Mouse (Mus musculus) heart, adult 18-20 months (tissue): ENCODE measurements around the gene Zfp462. TPM values are rescaled to one million over a fixed set of nuclear protein-coding genes. Genes with fewer than 3 reads are reported as not detected.
"Not testable (repeated sequence)": the region's sequence is repeated elsewhere in the genome, so short reads cannot be mapped to it uniquely, and the experiment has no call there.

ENCODE experiments used
- DNase-seq, 2 experiments: peaks; one replicate each; pipeline ENCODE4 v3.0.0; 2021 to 2022; ENCODE audit warnings: mixed read lengths in 1 of 2
- long read RNA-seq, 2 experiments: library from polyadenylated mRNA; stranded (forward); transcript quantifications; one replicate each; pipeline ENCODE4 v2.0.0; 2021
- total RNA-seq, 2 experiments: library from RNA; stranded (reverse); gene quantifications; 2 replicates each; pipeline ENCODE4 v1.2.3; 2021

The Zfp462 gene
- total RNA-seq, result 1 to 10 TPM; 2.9 to 4.6 TPM
- long read RNA-seq, experiment 1, result 0 reads
- long read RNA-seq, experiment 2, partial matches to known transcripts, result 0 of 2 reads
- long read RNA-seq, experiment 2, other reads (novel, unspliced or antisense), result 2 of 2 reads

GRCm38 (mm10) chr4:54944921-54945430, at the start of gene Zfp462:
Gene Zfp462, plus strand, starts transcription at chr4:54945048.
- peak; percentile 58 for DNase-seq

DNA sequence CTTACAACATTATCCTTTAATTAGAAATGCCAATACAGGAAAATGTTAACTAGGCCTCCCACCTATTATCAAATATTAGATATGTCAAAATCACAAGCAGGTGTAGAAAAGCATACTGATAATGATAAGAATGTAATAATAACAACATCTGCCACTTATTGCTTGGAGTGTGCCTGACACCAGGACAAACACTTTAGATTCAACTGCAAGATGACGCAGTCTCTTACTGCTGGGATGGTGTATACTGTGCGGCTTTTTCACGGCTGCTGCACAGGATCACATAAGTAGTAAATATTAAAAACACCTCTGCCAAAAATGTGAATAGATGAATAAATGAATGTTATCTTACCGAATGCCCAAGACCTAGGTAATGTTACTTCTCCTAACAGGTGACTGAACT, 48.8 kb upstream of the Zfp462 start:
- DNase-seq, result no peak

DNA sequence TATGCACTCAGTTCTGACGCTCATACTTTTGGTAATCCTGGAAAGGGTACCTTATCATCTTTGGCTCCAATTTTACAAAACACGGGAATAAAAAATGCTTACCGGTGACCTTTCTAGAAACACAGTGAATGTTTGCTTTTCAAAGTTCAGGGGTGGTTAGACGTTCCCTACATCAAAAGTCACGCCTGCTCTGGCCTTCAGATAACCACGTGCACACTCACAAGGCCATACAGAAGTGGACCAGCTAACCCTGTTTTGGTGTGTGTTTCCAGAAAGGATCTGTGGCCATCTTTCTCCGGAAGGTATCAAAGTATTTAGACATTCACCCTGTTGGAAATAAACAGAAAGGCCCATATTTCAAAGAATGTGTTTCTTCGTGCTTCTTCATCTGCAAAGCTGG, 40.2 kb upstream of the Zfp462 start:
- no peak for DNase-seq

DNA sequence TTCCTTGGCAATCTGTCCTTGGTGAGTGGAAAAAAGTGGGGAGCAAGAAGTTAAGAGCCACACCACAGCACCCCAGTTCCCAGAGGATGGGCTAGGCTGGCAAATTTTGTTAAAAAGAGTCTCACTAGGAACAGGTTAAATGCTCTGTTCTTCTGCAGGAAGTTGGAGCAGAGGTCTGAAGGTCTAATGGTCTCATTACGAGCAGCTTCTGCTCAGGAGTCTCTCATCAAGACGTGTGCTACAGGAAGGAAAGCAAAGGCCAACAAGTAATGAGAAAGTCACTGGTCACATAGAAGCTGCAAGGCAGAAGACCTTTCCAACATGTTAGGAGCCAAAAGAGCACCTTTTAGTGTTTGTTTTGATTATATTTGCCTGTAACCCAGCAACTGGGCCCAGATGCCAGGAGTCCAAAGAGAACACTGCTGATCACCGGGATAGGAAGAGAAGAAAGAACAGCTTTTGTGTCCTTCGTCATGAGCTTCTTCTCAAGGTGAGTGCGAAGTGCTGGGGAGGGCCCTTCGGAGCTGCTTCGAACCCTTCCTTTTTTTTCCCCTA, 39.4 kb upstream of the Zfp462 start:
- peak; percentile 8 to 9 for DNase-seq

GRCm38 (mm10) chr4:54910300-54910699, 34.5 kb upstream of the Zfp462 start:
- no peak for DNase-seq

GRCm38 (mm10) chr4:54918276-54918675, 26.6 kb upstream of the Zfp462 start:
- DNase-seq, result peak in 1 of 2 experiments; percentile 3

DNA sequence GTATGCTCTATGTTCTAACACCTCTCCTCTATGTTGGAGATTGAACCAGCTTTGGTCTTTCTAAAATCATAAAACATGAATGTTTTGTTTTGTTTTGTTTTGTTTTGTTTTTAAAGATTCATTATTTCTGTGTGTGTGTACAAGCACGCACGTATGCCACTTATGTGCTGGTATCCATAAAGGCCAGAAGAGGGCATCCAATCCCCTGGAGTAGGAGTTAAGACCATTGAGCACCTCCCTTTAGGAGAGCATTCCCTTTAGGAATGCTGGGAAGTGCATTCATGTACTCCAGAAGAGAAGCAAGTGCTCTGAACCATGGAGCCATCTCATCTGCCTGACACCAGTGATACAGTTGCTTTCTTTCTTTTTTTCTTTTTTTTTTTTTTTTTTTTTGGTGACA, 21.5 kb upstream of the Zfp462 start:
- no peak for DNase-seq

GRCm38 (mm10) chr4:54924306-54924705, 20.5 kb upstream of the Zfp462 start:
- no peak for DNase-seq

DNA sequence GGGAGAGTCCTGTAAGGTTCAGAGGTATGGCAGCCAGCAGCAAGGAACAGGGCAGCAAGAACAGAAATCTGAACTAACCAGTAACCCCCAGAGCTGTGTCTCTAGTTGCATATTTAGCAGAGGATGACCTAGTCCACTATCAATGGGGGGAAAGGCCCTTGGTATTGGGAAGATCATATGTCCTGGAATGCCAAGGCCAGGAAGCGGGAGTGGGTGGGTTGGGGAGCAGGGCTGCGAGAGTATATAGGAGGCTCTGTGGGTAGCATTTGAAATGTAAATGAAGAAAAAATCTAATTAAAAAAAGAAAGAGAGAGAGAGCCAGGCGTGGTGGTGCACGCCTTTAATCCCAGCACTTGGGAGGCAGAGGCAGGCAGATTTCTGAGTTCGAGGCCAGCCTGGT, 18.4 kb upstream of the Zfp462 start:
- not testable (repeated sequence) for DNase-seq

DNA sequence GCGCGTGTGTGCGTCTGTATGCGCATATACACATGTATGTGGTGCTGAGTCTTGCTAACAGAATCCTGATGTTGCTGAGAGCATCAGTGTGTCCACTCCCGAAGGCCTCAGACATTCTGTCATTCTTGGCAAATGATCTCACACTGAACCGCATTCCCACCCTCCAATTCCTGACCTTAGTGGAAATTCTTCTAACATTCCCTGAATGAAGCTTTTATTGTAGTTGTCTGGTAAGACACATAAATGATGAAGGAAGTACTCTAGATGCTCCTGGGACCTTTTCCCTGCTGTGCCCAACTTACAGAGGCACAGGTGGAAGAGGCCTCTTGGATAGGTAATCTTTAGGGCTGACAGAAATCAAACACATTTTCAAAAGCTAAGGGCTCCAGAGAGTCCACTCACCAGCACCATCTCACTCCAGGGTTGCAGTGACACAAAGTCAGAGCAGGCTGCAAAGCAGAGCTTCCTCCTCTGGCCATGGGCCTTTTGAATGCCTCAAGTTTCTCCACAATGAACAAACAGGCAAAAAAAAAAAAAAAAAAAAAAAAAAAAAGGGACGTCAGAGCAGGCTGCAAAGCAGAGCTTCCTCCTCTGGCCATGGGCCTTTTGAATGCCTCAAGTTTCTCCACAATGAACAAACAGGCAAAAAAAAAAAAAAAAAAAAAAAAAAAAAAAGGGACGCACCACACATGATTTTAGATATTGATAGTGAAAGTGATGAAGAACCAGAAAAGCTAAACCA, 17.4 kb upstream of the Zfp462 start:
- DNase-seq, result not testable (repeated sequence)

DNA sequence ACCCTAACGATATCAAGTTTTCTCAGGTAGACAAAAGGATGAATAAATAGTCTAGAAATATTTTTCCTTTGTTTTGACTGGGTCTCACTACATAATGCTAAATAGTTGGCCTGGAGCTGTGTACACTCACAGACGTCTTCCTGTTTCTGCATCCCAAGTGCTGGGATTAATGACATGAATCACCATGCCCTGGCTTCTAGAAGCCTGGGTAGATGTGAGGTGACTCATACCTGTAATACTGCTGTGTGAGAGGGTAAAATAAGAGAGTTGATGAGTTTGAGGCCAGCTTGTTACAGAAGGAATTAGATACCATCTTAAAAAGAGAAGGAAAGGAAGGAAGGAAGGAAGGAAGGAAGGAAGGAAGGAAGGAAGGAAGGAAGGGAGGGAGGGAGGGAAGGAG, 15.2 kb upstream of the Zfp462 start:
- no peak for DNase-seq

DNA sequence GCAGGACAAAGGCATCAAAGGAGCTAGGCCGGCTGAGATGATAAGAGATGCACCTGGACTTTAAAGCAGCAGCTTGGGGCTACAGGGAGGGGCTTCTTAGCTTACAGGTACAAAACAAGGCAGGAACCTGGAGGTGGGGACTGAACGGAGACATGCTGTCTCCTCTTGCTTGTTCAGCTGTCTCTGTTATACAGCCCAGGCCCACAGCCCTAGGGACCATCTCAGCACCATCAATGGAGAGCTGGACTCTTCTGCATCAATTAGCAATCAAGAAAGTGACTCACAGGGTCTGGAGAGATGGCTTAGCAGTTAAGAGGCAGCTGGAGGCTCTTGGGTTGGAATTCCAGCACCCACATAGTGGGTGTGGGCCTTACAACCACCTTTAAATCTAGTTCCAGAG, 12.2 kb upstream of the Zfp462 start:
- no peak for DNase-seq

DNA sequence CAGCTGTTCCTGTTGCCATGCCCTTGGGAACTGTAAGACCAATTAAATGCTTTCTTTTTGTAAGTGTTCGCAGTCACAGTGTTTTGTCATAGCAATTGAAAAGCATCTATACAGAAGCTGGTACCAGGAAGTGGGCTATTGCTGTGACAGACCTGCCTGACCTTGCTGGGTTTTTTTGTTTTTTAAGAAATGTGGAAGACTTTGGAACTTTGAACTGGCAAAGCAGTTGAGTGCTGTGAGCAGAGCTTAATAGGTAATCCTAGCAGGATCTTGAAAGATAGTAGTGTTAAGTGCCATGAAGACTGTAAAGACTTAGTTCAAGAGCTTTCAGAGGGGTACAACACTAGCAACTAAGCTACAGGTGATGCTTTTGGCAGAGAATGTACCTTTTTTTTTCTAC, 7.7 kb upstream of the Zfp462 start:
- DNase-seq, result no peak

DNA sequence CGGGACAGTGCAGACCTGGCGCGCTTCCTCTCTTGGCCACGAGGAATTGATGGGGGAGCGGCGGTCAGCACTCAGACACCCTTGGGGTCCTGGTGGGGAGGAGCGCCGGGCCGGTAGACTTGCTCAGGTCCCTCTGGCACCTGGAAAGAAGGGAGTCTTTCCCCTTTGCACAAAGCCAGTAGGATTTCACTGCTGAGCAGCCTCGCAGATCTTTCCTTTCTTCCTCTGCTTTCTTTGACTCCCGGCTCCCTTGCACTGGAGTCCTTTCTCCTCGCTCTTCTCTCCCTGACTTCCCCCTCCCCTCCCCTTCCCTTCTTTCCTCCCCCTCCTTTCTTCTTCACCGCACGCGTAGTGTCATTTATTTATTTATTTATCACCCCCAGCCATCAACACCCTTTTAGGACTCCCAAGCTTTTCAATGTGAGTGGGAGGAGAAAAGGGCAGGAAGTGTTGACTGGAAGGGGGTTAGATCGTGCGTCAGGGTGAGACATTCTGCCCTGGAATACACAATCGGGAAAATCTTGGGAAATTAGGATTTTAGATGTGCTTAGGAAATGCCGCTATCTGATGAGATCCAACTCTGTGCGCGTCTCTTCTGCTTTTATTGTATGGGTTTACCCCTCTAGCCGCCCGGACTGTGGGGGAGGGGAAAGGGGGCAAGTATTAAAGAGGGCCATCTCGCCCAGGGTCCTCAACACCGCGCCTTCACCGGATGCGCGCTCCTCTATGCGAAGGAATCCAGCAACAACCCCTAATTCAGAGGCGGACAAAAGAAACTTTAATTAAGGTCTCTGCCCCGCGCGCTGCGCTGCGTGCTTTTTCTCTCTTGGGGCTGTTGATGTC, 976 bp downstream of the Zfp462 start:
- peak; percentile 10 to 45 for DNase-seq

GRCm38 (mm10) chr4:54946662-54947055, 1.8 kb downstream of the Zfp462 start:
- no peak for DNase-seq

- peak in 1 of 2 experiments; percentile 56 for DNase-seq
These were observed 2.5 kb downstream of the Zfp462 start for GRCm38 (mm10) chr4:54947056-54947990.

DNA sequence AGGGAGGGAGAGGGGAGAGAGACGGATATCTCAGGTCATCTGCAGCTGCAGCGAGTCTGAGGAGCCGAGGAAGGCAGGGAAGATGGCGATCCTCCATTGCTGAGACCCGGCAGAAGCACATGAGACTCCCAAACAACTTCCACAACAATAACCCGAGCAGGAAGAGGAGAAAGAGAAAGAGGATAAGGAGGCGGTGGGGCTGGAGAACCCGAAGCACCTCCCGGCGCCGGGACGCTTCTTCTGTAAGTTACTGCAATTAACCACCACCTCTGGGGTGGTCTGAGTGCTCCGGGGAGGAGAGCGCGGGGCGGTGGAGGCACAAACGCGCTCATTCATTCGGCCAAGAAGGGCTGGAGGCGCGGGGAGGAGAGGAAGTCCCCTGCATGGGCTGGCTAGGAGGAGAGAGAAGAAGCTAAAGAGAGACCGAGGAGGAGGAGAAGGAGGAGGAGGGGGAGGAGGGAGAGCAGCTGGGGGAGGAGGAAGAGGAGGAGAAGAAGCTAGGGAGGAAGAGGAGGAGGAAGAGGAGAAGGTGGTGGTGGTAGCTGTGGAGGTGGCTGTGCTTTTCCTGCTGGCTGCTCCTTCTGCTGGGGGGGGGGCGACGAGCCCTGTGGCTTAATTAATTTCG, 3.3 kb downstream of the Zfp462 start:
- DNase-seq, result peak; percentile 57 to 72

GRCm38 (mm10) chr4:54948616-54949560, 4.0 kb downstream of the Zfp462 start:
- peak; percentile 29 to 62 for DNase-seq

DNA sequence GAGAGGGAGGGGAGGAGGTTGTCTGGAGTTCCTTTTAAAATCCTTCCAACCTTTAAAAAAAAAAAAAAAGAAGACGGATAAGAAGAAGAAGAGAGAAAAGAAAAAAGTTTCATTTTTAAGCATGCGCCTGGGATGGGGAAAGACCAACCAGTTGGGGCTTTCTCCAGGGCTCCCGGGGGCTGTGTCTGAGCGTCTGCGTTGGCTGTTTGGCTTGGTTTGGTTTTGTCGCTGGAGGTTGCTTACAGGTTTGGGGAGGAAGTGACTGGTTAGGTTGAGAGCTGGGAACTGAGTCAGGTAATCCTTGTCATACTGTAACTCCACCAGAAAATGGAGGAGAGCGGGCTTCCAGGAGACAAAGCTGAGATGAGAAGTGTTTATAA, 4.7 kb downstream of the Zfp462 start:
- DNase-seq, result peak in 1 of 2 experiments; percentile 46

DNA sequence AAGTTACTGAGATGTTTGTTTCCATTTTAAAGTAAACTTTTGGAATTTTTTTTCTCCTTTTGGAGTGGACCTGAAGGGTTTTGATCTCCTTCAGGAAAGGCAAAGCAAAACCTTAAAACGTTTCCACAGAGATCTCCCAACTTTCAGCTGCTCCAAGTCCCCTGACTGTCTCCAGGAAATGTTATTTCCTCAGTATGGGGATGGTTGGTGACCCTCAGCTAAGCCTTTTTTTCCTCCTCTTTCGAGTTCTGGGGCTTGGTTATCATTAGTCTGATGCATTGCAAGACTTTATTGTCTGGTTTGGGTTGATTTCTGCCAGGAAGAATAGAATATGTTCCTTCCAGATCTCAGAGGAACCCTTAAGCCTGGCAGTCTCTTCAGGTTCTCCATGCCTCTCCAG, 5.3 kb downstream of the Zfp462 start:
- no peak for DNase-seq
